Comparison of ENCODE assay signal across 9 mouse cellular contexts in the genomic region with DNA sequence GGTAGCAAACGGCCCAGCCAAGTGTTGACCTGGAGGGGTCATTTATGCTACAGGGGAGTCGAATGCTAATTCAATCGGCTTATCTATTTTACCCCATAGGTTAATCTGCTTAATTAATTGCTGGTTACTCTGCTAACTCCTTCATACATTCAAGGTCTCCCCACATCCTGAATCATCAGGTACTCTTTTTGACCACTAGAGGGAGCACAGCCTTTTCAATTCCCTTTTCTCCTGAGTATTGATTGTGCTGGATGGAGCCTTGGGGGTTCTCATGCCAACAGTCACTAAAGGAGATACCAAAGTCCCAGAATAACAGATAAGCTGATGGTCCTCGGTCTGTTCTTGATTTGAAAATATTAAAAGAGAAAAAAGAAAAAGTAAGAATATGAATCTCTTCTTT.
DNase-seq lines count a peak whose midpoint lies in the region; TF ChIP-seq lines count a peak whose summit lies in the region.
"Had no signal": no experiment of that assay in that cellular context is flagged by ENCODE, and none has a peak within 500 bp of the region (broad histone marks: within the 10 kb centered on the region; RNA-seq: fewer than 3 reads in every experiment).

No protein-coding gene starts in this region.

- peaks cover 2% of the 10 kb centered on the region in 2 experiments; a peak in 2 of 4 replicates for H3K4me1 ChIP-seq in ES-E14 (ENCODE audit: control insufficient read depth in 2 of 2, insufficient read depth in 2 of 2, low read length in 2 of 2, poor library complexity in 1 of 2)

- DNase-seq in cerebellum, adult 18-20 months: peak; percentile 13 to 14
- DNase-seq in cerebellum, postnatal 4 days (ENCODE audit: low spot score in 2 of 2): no peak
- DNase-seq in layer of hippocampus, adult 11-12 months (ENCODE audit: low spot score): peak; percentile 44
- DNase-seq in layer of hippocampus, postnatal 25 days (ENCODE audit: extremely low spot score in 1 of 2, low spot score in 1 of 2): no peak
- DNase-seq in ES-E14 (ENCODE audit: low read depth, low spot score): peak; percentile 50
- DNase-seq in embryo, embryonic 11 days: peak; percentile 70
- DNase-seq in naive thymus-derived CD4-positive, alpha-beta T cell, adult 2 months (ENCODE audit: low read depth): peak; percentile 35
- DNase-seq in urinary bladder, adult 18-20 months (ENCODE audit: low spot score in 2 of 2): no peak

- H3K9me3 ChIP-seq in ES-E14 (ENCODE audit: control insufficient read depth, insufficient read depth, low read depth, low read length): no peaks in the 10 kb centered on the region
- H3K9me3 ChIP-seq: midbrain, embryonic 12.5 days had no signal

- no peaks in the 10 kb centered on the region for H3K36me3 ChIP-seq in ES-E14 (ENCODE audit: control insufficient read depth, insufficient read depth, low read length, poor library complexity, severe bottlenecking)
- H3K36me3 ChIP-seq: midbrain, embryonic 12.5 days had no signal

- no peak overlapping the region for H3K9ac ChIP-seq in ES-E14 (ENCODE audit: insufficient read depth, low read depth, low read length, poor library complexity, severe bottlenecking)
- H3K9ac ChIP-seq: midbrain, embryonic 12.5 days had no signal

- H3K27ac ChIP-seq in ES-E14 (ENCODE audit: insufficient read depth, low read depth, low read length, poor library complexity, severe bottlenecking): no peak overlapping the region
- H3K27ac ChIP-seq: midbrain, embryonic 12.5 days had no signal

- no peak overlapping the region for H3K4me3 ChIP-seq in ES-E14 (ENCODE audit: insufficient read depth in 1 of 2, low read depth in 1 of 2, low read length in 2 of 2, poor library complexity in 1 of 2, severe bottlenecking in 1 of 2)
- H3K4me3 ChIP-seq: midbrain, embryonic 12.5 days had no signal

- in situ Hi-C loops in ES-E14 (cut with MboI; ENCODE audit: low sequenced_read_pairs in 2 of 2, unreplicated experiment in 2 of 2): no loop called here

TF ChIP-seq in ES-E14, 5 proteins besides CTCF, POLR2A, EP300 and RAD21:
- TF ChIP-seq ZC3H11A (IDR thresholded peaks at IDR 0.05; ENCODE audit: borderline replicate concordance, low read depth, low read length) (no peak), HCFC1 (IDR thresholded peaks at IDR 0.05; ENCODE audit: borderline replicate concordance, insufficient read depth, low read length) (no peak), ZNF384 (IDR thresholded peaks at IDR 0.05; ENCODE audit: low read depth, low read length) (no peak), MAFK (IDR thresholded peaks at IDR 0.05; ENCODE audit: insufficient read depth, low read depth, low read length) (no peak), CHD2 (IDR thresholded peaks at IDR 0.05; ENCODE audit: low read depth, low read length) (no peak)
TF ChIP-seq in ES-E14: peak in this region for 0.

Comparison
In these comparisons a context has a peak if more than half of its experiments do, and no peak if none do; other contexts are left out.
1. DNase-seq: peak in cerebellum, adult 18-20 months (2 of 2), layer of hippocampus, adult 11-12 months (single experiment), ES-E14 (single experiment), embryo, embryonic 11 days (single experiment) and naive thymus-derived CD4-positive, alpha-beta T cell, adult 2 months (single experiment); none in cerebellum, postnatal 4 days (0 of 2), layer of hippocampus, postnatal 25 days (0 of 2) and urinary bladder, adult 18-20 months (0 of 2).